Mouse (Mus musculus): ENCODE results near the gene Zzef1.

- no peak for TF ChIP-seq CTCF (IDR thresholded peaks at IDR 0.05; ENCODE audit: low read depth)
- no peak for TF ChIP-seq EP300 (IDR thresholded peaks at IDR 0.05; ENCODE audit: low read depth)
These were observed 158.2 kb downstream of the Zzef1 start for GRCm38 (mm10) chr11:72954216-72954615.
